Mouse (Mus musculus) CH12.LX (cell line): ENCODE measurements around the gene Pnrc2. TPM values are rescaled to one million over a fixed set of nuclear protein-coding genes. Genes with fewer than 3 reads are reported as not detected.

Experiments
- DNase-seq: peaks from one replicate; pipeline ENCODE4 v3.0.0-alpha.2; 2013; ENCODE audit errors: extremely low read depth
- H3K27ac ChIP-seq: 2 replicates; pipeline ENCODE4 v1.5.1; 2012; ENCODE audit warnings: low read depth, mild to moderate bottlenecking, control low read depth, moderate library complexity; ENCODE audit not compliant: insufficient read depth
- H3K27me3 ChIP-seq: replicated peaks from 2 replicates; pipeline ENCODE3; 2012; ENCODE audit warnings: inconsistent platforms
- H3K36me3 ChIP-seq, 2 experiments: replicated peaks in 1 of 2; 2 replicates each; pipeline versions ENCODE3 to v1.6.1; 2012; ENCODE audit warnings: inconsistent platforms in 1 of 2, low read length in 1 of 2, mild to moderate bottlenecking in 1 of 2, mixed read lengths in 1 of 2, moderate library complexity in 1 of 2; ENCODE audit not compliant: control insufficient read depth in 1 of 2, insufficient read depth in 1 of 2
- H3K4me1 ChIP-seq, 2 experiments: 2 replicates each; pipeline ENCODE4 v1.6.1; 2012; ENCODE audit warnings: inconsistent platforms in 1 of 2, moderate library complexity in 1 of 2; ENCODE audit not compliant: insufficient read depth in 2 of 2, control insufficient read depth in 1 of 2
- H3K4me2 ChIP-seq: 2 replicates; pipeline ENCODE4 v1.6.1; 2012; ENCODE audit warnings: low read depth, mild to moderate bottlenecking, control low read depth; ENCODE audit not compliant: poor library complexity, insufficient read depth, severe bottlenecking
- H3K4me3 ChIP-seq, 3 experiments: fragments of 150-350 bp in 1 of 3; sonication (generic) in 1 of 3; replicated peaks in 1 of 3; 2 replicates each; pipeline versions ENCODE3 to v1.5.1; 2011 to 2012; ENCODE audit warnings: low read depth in 2 of 3, low read length in 2 of 3, mild to moderate bottlenecking in 2 of 3, moderate library complexity in 2 of 3, control low read depth in 1 of 3, improper control_type of control experiment in 1 of 3, inconsistent platforms in 1 of 3, mixed read lengths in 1 of 3; ENCODE audit not compliant: poor library complexity in 1 of 3
- H3K79me2 ChIP-seq: replicated peaks from 2 replicates; pipeline ENCODE4 v1.6.1; 2012; ENCODE audit warnings: mild to moderate bottlenecking, moderate library complexity; ENCODE audit not compliant: control insufficient read depth, poor library complexity, insufficient read depth, severe bottlenecking; ENCODE audit errors: extremely low read depth
- H3K9ac ChIP-seq: 2 replicates; pipeline ENCODE4 v1.6.1; 2012; ENCODE audit warnings: low read depth, mild to moderate bottlenecking, control low read depth, moderate library complexity; ENCODE audit not compliant: insufficient read depth
- H3K9me3 ChIP-seq: replicated peaks from 2 replicates; pipeline ENCODE3; 2012; ENCODE audit warnings: low read length, inconsistent platforms, mixed read lengths
- BHLHE40 ChIP-seq: IDR thresholded peaks from 2 replicates; pipeline ENCODE4 v1.6.1; 2011; ENCODE audit warnings: mild to moderate bottlenecking, low read depth, low read length, improper control_type of control experiment
- CHD1 ChIP-seq: IDR thresholded peaks from 2 replicates; pipeline ENCODE4 v1.6.1; 2012; ENCODE audit warnings: low read depth, low read length, improper control_type of control experiment, inconsistent platforms
- CHD2 ChIP-seq: IDR thresholded peaks from 2 replicates; pipeline ENCODE4 v1.6.1; 2011; ENCODE audit warnings: low read length, improper control_type of control experiment
- CTCF ChIP-seq, 2 experiments: IDR thresholded peaks in 1 of 2; conservative IDR thresholded peaks in 1 of 2; 2 replicates each; pipeline ENCODE4 v1.5.1; 2011 to 2012; ENCODE audit warnings: low read depth in 2 of 2, low read length in 2 of 2, improper control_type of control experiment in 1 of 2, inconsistent platforms in 1 of 2, mild to moderate bottlenecking in 1 of 2, moderate library complexity in 1 of 2
- E2F4 ChIP-seq: IDR thresholded peaks from 2 replicates; pipeline ENCODE4 v1.6.1; 2011; ENCODE audit warnings: low read depth, low read length, improper control_type of control experiment; ENCODE audit not compliant: insufficient replicate concordance
- ELF1 ChIP-seq: IDR thresholded peaks from 2 replicates; pipeline ENCODE4 v1.6.1; 2014; ENCODE audit warnings: low read depth, mild to moderate bottlenecking, inconsistent platforms, low read length, improper control_type of control experiment
- EP300 ChIP-seq: IDR thresholded peaks from 2 replicates; pipeline ENCODE4 v1.6.1; 2011; ENCODE audit warnings: low read length, improper control_type of control experiment
- ETS1 ChIP-seq: conservative IDR thresholded peaks from 2 replicates; pipeline ENCODE4 v1.6.1; 2012; ENCODE audit warnings: low read depth, mild to moderate bottlenecking, inconsistent platforms, low read length, improper control_type of control experiment, moderate library complexity
- GABPA ChIP-seq: IDR thresholded peaks from 2 replicates; pipeline ENCODE4 v1.6.1; 2012; ENCODE audit warnings: low read depth, low read length, improper control_type of control experiment, inconsistent platforms; ENCODE audit not compliant: insufficient replicate concordance
- HCFC1 ChIP-seq: IDR thresholded peaks from 2 replicates; pipeline ENCODE4 v1.6.1; 2012; ENCODE audit warnings: low read depth, mild to moderate bottlenecking, inconsistent platforms, low read length, improper control_type of control experiment
- IRF4 ChIP-seq: IDR thresholded peaks from 2 replicates; pipeline ENCODE4 v1.6.1; 2014; ENCODE audit warnings: low read depth, mild to moderate bottlenecking, inconsistent platforms, low read length, improper control_type of control experiment
- JUN ChIP-seq: IDR thresholded peaks from 2 replicates; pipeline ENCODE4 v1.6.1; 2011; ENCODE audit warnings: low read depth, mild to moderate bottlenecking, low read length, improper control_type of control experiment, moderate library complexity; ENCODE audit not compliant: insufficient read depth
- JUND ChIP-seq: conservative IDR thresholded peaks from 2 replicates; pipeline ENCODE4 v1.6.1; 2011; ENCODE audit warnings: low read depth, low read length, improper control_type of control experiment
- KAT2A ChIP-seq: IDR thresholded peaks from 2 replicates; pipeline ENCODE4 v1.6.1; 2012; ENCODE audit warnings: low read length, improper control_type of control experiment, inconsistent platforms; ENCODE audit not compliant: insufficient replicate concordance
- MAFK ChIP-seq: IDR thresholded peaks from 2 replicates; pipeline ENCODE4 v1.6.1; 2011; ENCODE audit warnings: low read length, improper control_type of control experiment; ENCODE audit not compliant: insufficient replicate concordance
- MAX ChIP-seq: IDR thresholded peaks from 2 replicates; pipeline ENCODE4 v1.6.1; 2011; ENCODE audit warnings: low read length, improper control_type of control experiment
- MAZ ChIP-seq: IDR thresholded peaks from 2 replicates; pipeline ENCODE4 v1.6.1; 2012; ENCODE audit warnings: low read depth, mild to moderate bottlenecking, inconsistent platforms, low read length, improper control_type of control experiment, moderate library complexity
- MEF2A ChIP-seq: IDR thresholded peaks from 2 replicates; pipeline ENCODE4 v1.6.1; 2014; ENCODE audit warnings: low read depth, mild to moderate bottlenecking, inconsistent platforms, low read length, improper control_type of control experiment, borderline replicate concordance
- MXI1 ChIP-seq: IDR thresholded peaks from 2 replicates; pipeline ENCODE4 v1.6.1; 2011; ENCODE audit warnings: mild to moderate bottlenecking, low read depth, low read length, improper control_type of control experiment
- MYC ChIP-seq: IDR thresholded peaks from 2 replicates; pipeline ENCODE4 v1.6.1; 2011; ENCODE audit warnings: low read depth, mild to moderate bottlenecking, improper control_type of control experiment, low read length
- NELFE ChIP-seq: IDR thresholded peaks from 2 replicates; pipeline ENCODE4 v1.6.1; 2011; ENCODE audit warnings: low read depth, low read length, improper control_type of control experiment
- NRF1 ChIP-seq: IDR thresholded peaks from 2 replicates; pipeline ENCODE4 v1.6.1; 2014; ENCODE audit warnings: low read depth, mild to moderate bottlenecking, inconsistent platforms, low read length, improper control_type of control experiment, moderate library complexity
- PAX5 ChIP-seq: IDR thresholded peaks from 2 replicates; pipeline ENCODE4 v1.6.1; 2012; ENCODE audit warnings: low read length, inconsistent platforms, mixed read lengths
- POLR2A ChIP-seq: IDR thresholded peaks from 2 replicates; pipeline ENCODE4 v1.6.1; 2011; ENCODE audit warnings: low read depth, mild to moderate bottlenecking, improper control_type of control experiment, low read length
- POLR2AphosphoS2 ChIP-seq: IDR thresholded peaks from 2 replicates; pipeline ENCODE4 v1.6.1; 2011; ENCODE audit warnings: low read depth, low read length, improper control_type of control experiment
- RAD21 ChIP-seq: IDR thresholded peaks from 2 replicates; pipeline ENCODE4 v1.6.1; 2011; ENCODE audit warnings: low read depth, mild to moderate bottlenecking, low read length, improper control_type of control experiment, moderate library complexity
- RCOR1 ChIP-seq: conservative IDR thresholded peaks from 2 replicates; pipeline ENCODE4 v1.6.1; 2012; ENCODE audit warnings: low read depth, mild to moderate bottlenecking, inconsistent platforms, low read length, improper control_type of control experiment
- SIN3A ChIP-seq: IDR thresholded peaks from 2 replicates; pipeline ENCODE4 v1.6.1; 2012; ENCODE audit warnings: low read length, improper control_type of control experiment, inconsistent platforms
- SMC3 ChIP-seq: IDR thresholded peaks from 2 replicates; pipeline ENCODE4 v1.6.1; 2011; ENCODE audit warnings: low read depth, low read length, improper control_type of control experiment
- TBP ChIP-seq: conservative IDR thresholded peaks from 2 replicates; pipeline ENCODE4 v1.6.1; 2011; ENCODE audit warnings: low read depth, low read length, improper control_type of control experiment
- TCF12 ChIP-seq: IDR thresholded peaks from 2 replicates; pipeline ENCODE4 v1.6.1; 2014; ENCODE audit warnings: low read depth, mild to moderate bottlenecking, inconsistent platforms, low read length, improper control_type of control experiment
- UBTF ChIP-seq: IDR thresholded peaks from 2 replicates; pipeline ENCODE4 v1.6.1; 2012; ENCODE audit warnings: low read depth, mild to moderate bottlenecking, inconsistent platforms, low read length, improper control_type of control experiment, moderate library complexity
- USF1 ChIP-seq: IDR thresholded peaks from 2 replicates; pipeline ENCODE4 v1.6.1; 2014; ENCODE audit warnings: low read depth, mild to moderate bottlenecking, inconsistent platforms, low read length, improper control_type of control experiment
- USF2 ChIP-seq: conservative IDR thresholded peaks from 2 replicates; pipeline ENCODE4 v1.6.1; 2011; ENCODE audit warnings: low read depth, low read length, improper control_type of control experiment
- ZC3H11A ChIP-seq: IDR thresholded peaks from 2 replicates; pipeline ENCODE4 v1.6.1; 2012; ENCODE audit warnings: low read depth, mild to moderate bottlenecking, inconsistent platforms, low read length, improper control_type of control experiment
- ZKSCAN1 ChIP-seq: IDR thresholded peaks from 2 replicates; pipeline ENCODE4 v1.6.1; 2012; ENCODE audit warnings: low read depth, inconsistent platforms, low read length, improper control_type of control experiment, borderline replicate concordance
- ZMIZ1 ChIP-seq: IDR thresholded peaks from 2 replicates; pipeline ENCODE4 v1.6.1; 2012; ENCODE audit warnings: low read depth, mild to moderate bottlenecking, inconsistent platforms, low read length, improper control_type of control experiment
- ZNF384 ChIP-seq: IDR thresholded peaks from 2 replicates; pipeline ENCODE4 v1.6.1; 2012; ENCODE audit warnings: low read depth, low read length, improper control_type of control experiment, inconsistent platforms
- dilution Hi-C: fragments of 300-500 bp; cut with MboI; formaldehyde crosslinking; loops from 2 replicates; pipeline ENCODE4 v1.14.3; 2020; ENCODE audit warnings: low sequenced_read_pairs; ENCODE audit not compliant: extremely low pct_unique_long_range_greater_than_20kb, extremely low pct_ligation_motif_present
- in situ Hi-C: fragments of 300-500 bp; cut with MboI; formaldehyde crosslinking; loops from 3 replicates; pipeline ENCODE4 v1.14.3; 2019; ENCODE audit warnings: low sequenced_read_pairs, low pct_ligation_motif_present, low pct_unique_long_range_greater_than_20kb, mixed read lengths
- polyA plus RNA-seq: library from polyadenylated mRNA; unstranded; fragments of >175 nt; gene quantifications from 2 replicates; pipeline ENCODE4 v1.2.1, GENCODE M21; 2012; ENCODE audit warnings: low read depth; ENCODE audit not compliant: insufficient read length
- total RNA-seq, 2 experiments: library from RNA; depleted of rRNA; stranded (reverse); fragments of 300-350 nt in 1 of 2; fragments of >200 nt in 1 of 2; gene quantifications; 2 replicates each; pipeline ENCODE4 v1.2.3; 2012 to 2014

Pnrc2 gene
- total and polyA plus RNA-seq, 3 experiments, result 30.5 to 46.9 (median 32.8) TPM

DNA sequence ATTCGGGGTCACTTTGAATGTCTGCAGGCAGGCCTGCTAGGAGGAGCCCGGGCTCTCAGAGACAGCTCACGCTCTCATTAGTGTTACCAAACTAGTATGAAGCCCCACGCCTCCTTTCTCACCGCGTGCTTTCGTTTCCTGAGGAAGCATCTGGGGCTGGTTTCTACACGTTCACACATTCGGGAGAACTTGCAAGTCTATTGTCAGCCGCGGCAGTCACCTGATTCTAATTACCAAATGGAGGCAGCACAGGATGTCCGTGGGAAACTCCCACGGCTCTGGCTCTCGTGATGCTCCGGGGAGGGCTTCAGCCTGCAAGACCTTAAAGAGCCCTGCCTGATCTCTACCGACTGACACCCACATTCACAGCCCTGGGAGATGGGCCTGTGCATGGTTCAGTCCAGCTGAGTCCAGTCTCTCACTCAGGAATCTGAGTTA lies 3.0 kb upstream of the Pnrc2 start:
- Histone ChIP-seq H3K27me3 (no peaks in the 10 kb centered on the region), H3K9ac (peak overlapping the region; percentile 27; the same call in 1 of the 2 replicates), H3K36me3 (peaks cover 7 to 11% of the 10 kb centered on the region in 2 experiments), H3K4me1 (peaks cover 10 to 49% of the 10 kb centered on the region in 2 experiments), H3K27ac (peak overlapping the region; percentile 84), H3K4me3 (peak overlapping the region in 1 of 3 experiments; percentile 17), H3K79me2 (peaks cover 15% of the 10 kb centered on the region), H3K4me2 (peak overlapping the region; percentile 83), H3K9me3 (no peaks in the 10 kb centered on the region)
- DNase-seq, result peak; percentile 95
- TF ChIP-seq EP300 (peak; percentile 84), ZC3H11A (no peak), MYC (peak; percentile 96), MAZ (peak; percentile 74; the same call in 1 of the 2 replicates), UBTF (no peak), KAT2A (0 out of 2 replicates have a peak, but pooled peaks have one; percentile 71), SIN3A (peak; percentile 79; the same call in 1 of the 2 replicates), POLR2A (peak; percentile 53), ZMIZ1 (peak; percentile 58; the same call in 1 of the 2 replicates), MXI1 (peak; percentile 94), ZKSCAN1 (no peak), CHD1 (peak; percentile 71; the same call in 1 of the 2 replicates), ELF1 (peak; percentile 49; the same call in 1 of the 2 replicates), E2F4 (peak; percentile 44; the same call in 1 of the 2 replicates), USF1 (peak; percentile 71), JUND (no peak; the same call in 1 of the 2 replicates), MAX (peak; percentile 94), NRF1 (peak; percentile 28; the same call in 1 of the 2 replicates), IRF4 (peak; percentile 92), BHLHE40 (peak; percentile 100), GABPA (no peak), ZNF384 (0 out of 2 replicates have a peak, but pooled peaks have one; percentile 5), MEF2A (peak; percentile 91), RCOR1 (peak; percentile 86; the same call in 1 of the 2 replicates), SMC3 (no peak), HCFC1 (peak; percentile 50), USF2 (peak; percentile 58), POLR2AphosphoS2 (no peak), TBP (0 out of 2 replicates have a peak, but pooled peaks have one; percentile 30), TCF12 (peak; percentile 92), NELFE (no peak; the same call in 1 of the 2 replicates), PAX5 (no peak), CTCF (conservative IDR thresholded peaks at IDR 0.05 in 1 of 2, IDR thresholded peaks at IDR 0.05 in 1 of 2; ENCODE audit: low read depth in 2 of 2, low read length in 2 of 2) (no peak), CHD2 (peak; percentile 76), JUN (0 out of 2 replicates have a peak, but pooled peaks have one; percentile 15), MAFK (peak; percentile 49; the same call in 1 of the 2 replicates), ETS1 (peak; percentile 100), RAD21 (no peak)
- in situ Hi-C loops, result no loop called here
- dilution Hi-C loops, result no loop called here
